ENCODE assay signal across 12 mouse cellular contexts in the genomic region with DNA sequence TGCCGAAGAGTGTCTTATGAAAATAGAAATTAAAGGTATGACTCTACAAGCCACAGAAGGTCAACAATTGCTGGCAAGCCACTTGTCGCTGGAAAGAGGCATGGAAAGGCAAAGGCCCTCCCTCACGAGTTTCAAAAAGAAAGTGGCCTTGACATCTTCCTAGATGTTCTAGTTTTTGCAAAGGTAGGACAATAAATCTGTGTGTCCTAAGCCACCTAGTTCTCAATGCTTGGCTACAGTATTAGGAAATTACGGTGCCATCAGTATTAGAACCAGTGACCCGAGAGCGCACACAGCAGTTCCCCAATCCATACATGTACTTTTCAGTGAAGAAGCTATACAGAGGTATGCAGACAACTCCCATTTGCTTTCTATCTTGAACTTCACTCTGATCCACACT.
"Had no signal": no experiment of that assay in that cellular context is flagged by ENCODE, and none has a peak within 500 bp of the region (broad histone marks: within the 10 kb centered on the region; RNA-seq: fewer than 3 reads in every experiment).

No protein-coding gene starts in this region.

- DNase-seq: lung, embryonic 14.5 days; lung, postnatal 10 days; lung, postnatal 4 days; midbrain, embryonic 14.5 days; retina, postnatal 1 day; right cerebral cortex, adult 18-20 months; right cerebral cortex, postnatal 25 days; right cerebral cortex, postnatal 4 days; spleen, adult 18-20 months; thymus, adult 18-20 months; thymus, postnatal 14 days; thymus, postnatal 36 days had no signal
